Mouse (Mus musculus): ENCODE measurements around the gene Csn2.
A peak's percentile ranks its signal among the peaks of the same experiment; 100 is the strongest.

Gene Csn2

DNA sequence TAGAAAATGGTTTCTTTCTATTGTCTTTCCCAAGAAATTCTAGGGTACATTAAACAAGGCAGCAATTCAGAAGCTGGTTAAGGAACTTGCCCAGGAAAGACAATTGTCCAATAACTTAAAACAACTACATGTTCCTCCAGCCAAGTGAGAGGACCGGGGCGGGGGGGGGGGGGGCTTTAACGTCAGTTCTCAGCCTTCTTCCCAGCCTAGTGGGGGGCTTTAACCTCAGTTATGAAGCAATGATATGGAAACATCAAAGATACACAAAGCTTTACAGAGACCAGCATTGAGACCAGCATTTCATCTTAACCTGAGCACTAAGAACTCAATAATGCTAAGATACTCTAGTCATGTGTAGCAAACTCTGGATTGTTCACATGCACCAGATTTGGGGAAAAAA, at the start of gene Csn2:
Gene Csn2, minus strand, starts transcription at position 101 of the 400 bp plus-strand sequence.
- DNase-seq (ENCODE audit: low spot score in 2 of 2), result no peak

DNA sequence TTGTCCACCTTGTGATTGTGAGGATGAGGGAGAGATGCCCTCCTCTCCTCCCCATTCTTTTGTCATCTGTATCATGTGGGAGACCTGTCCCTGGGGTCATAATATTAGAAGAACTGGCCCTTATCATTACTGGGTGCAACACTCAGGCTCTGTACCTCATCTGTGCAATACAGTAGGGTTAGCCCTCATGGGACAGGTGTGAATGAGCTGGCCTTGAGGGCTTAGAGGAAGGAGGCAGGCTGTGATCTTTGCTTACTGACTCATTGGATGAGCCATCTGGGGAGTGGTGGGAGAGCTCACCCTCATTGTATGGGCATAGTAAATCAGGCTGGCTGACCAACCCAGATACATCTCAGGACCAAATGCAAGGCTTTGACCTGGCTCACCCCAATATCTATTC, 35.4 kb upstream of the Csn2 start:
- DNase-seq (ENCODE audit: low spot score in 2 of 2), result no peak

DNA sequence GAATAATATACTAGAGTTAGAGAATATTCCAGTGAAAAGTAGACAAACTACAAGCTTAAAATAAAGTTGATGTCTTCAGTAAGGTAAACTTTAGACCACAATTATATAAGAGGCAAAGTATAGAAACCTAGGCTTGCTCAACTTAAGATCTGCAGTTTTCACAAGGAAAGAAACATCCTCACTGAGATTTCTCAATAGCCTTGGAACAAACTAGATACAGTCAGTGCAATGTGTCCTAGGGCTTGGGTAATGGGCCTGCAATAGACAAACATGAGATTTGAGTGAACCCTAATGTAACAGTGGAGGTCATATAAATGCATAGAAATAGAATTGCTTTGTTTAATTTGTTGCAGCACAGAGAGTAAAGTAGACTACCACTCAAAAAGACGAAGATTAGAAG, 6.5 kb upstream of the Csn2 start:
- DNase-seq (ENCODE audit: low spot score in 2 of 2), result no peak

DNA sequence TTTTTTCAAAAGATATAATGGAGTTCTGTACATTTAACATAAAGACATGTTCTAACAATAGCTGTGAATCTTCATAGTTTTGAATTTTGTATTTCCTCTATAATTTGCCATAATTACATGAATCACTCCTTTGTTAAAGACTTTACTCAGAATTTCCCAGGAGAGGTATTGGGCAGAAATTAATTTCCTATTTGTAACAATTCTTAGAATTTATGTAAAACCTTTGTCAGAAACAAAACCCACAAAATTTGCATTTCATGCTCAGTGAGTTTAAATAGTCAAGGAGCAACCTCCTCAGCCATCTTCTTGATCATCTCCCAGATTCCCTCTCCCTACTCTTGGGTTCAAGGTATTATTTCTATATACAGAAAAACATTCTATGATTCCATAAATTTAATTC, 33.5 kb downstream of the Csn2 start, which contains the start of gene Csn1s1:
Gene Csn1s1, plus strand, starts transcription at position 301 of the 400 bp plus-strand sequence.
- no peak for DNase-seq (ENCODE audit: low spot score in 2 of 2)

DNA sequence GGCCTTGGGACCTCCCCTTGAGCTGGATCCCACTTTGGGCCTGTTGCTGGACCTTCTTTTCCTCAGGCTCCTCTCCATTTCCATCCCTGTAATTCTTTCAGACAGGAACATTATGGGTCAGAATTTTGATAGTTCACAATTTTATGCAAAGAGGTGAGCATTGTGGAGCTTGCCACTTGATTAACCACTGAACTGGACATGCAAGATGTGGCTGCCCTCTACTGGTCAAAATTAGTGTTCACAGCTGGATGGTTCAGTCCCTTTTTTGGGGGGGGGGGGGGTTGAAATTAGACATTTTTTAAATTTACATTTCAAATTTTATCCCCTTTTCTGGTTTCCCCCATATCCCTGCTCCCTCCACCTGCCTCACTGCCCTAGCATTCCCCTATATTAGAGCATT, 56.6 kb downstream of the Csn2 start:
- DNase-seq (ENCODE audit: low spot score in 2 of 2), result peak; percentile 3 to 9
